Mouse (Mus musculus) kidney, postnatal 0 days (tissue): ENCODE results near the gene Pde6h. TPM values are rescaled to one million over a fixed set of nuclear protein-coding genes. Genes with fewer than 3 reads are reported as not detected.

Experiments used
- ATAC-seq: fragments of 200-750 bp; cut with Nextera tagmentation; replicated peaks from 2 replicates; pipeline ENCODE4 v1.8.0; 2017; ENCODE audit warnings: low read depth, moderate number of reproducible peaks, moderate TSS enrichment, moderate library complexity; ENCODE audit not compliant: low FRiP score
- DNase-seq: peaks from one replicate; pipeline ENCODE4 v3.0.0-alpha.2; 2016; ENCODE audit warnings: low spot score
- H3K27ac ChIP-seq: fragments of 300-500 bp; sonication (generic); 2 replicates; pipeline ENCODE4 v1.5.1; 2014; ENCODE audit warnings: mild to moderate bottlenecking
- H3K27me3 ChIP-seq: fragments of 300-500 bp; sonication (generic); 2 replicates; pipeline ENCODE4 v1.6.1; 2014; ENCODE audit warnings: low read length, mixed read lengths; ENCODE audit not compliant: insufficient read depth
- H3K36me3 ChIP-seq: fragments of 300-500 bp; sonication (generic); 2 replicates; pipeline ENCODE4 v1.6.1; 2014; ENCODE audit warnings: low read length, mixed read lengths; ENCODE audit not compliant: insufficient read depth
- H3K4me1 ChIP-seq: fragments of 300-500 bp; sonication (generic); replicated peaks from 2 replicates; pipeline ENCODE4 v1.6.1; 2014; ENCODE audit warnings: antibody characterized with exemption, low read length, mixed read lengths; ENCODE audit not compliant: insufficient read depth
- H3K4me2 ChIP-seq: fragments of 300-500 bp; sonication (generic); 2 replicates; pipeline ENCODE4 v1.6.1; 2014; ENCODE audit warnings: mild to moderate bottlenecking, low read length, moderate library complexity, mixed read lengths
- H3K4me3 ChIP-seq: fragments of 300-500 bp; sonication (generic); replicated peaks from 2 replicates; pipeline ENCODE4 v1.5.1; 2014; ENCODE audit warnings: low read depth, low read length
- H3K9ac ChIP-seq: fragments of 300-500 bp; sonication (generic); 2 replicates; pipeline ENCODE4 v1.6.1; 2014; ENCODE audit warnings: low read depth, low read length
- H3K9me3 ChIP-seq: fragments of 300-500 bp; sonication (generic); replicated peaks from 2 replicates; pipeline ENCODE4 v1.6.1; 2016; ENCODE audit warnings: low read length, inconsistent platforms, mixed read lengths
- CTCF ChIP-seq: IDR thresholded peaks from 2 replicates; pipeline ENCODE4 v1.5.1; 2016; ENCODE audit warnings: antibody characterized with exemption, low read depth, mild to moderate bottlenecking, moderate library complexity
- WGBS: fragments of 180-500 bp; shearing (Covaris S2); extraction: QIAGEN DNeasy Blood & Tissue Kit; methylation state at CpG from one replicate; pipeline ENCODE4 v1.1.7; 2014; 5-methylcytosine and 5-hydroxymethylcytosine counted together
- polyA plus RNA-seq: library from polyadenylated mRNA; unstranded; fragments of >200 nt; fragmentation: Nextera tagmentation; extraction: Ambion mirVana; gene quantifications from 2 replicates; pipeline ENCODE4 v1.2.1, GENCODE M21; 2015

Gene Pde6h
- polyA plus RNA-seq, 1 experiment from 2014 or later = 0.67 TPM

DNA sequence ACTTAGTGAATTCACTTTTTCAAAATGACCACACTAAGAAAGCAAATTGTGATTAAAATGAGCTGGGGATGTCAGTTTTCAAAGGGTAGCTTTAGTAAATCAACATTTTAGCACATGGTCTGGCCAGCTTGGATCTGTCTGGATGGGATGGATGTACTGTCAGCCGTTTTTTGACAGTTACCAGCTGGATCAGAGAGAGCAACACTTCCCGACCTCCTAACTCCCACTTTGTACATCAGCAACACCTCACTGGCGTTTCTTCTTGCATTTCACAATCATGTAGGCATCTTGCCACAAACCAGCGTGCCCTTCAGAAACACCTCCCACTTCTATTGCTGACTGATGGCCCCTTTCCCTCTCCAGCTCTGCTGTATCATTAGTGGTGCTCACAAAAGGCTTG lies 25.4 kb upstream of the Pde6h start:
- no peaks in the 10 kb centered on the region for H3K27me3 ChIP-seq
- H3K4me1 ChIP-seq = peaks cover 3% of the 10 kb centered on the region
- H3K36me3 ChIP-seq = no peaks in the 10 kb centered on the region
- H3K4me2 ChIP-seq = no peak overlapping the region
- DNase-seq (peak; percentile 75), ATAC-seq (peak; percentile 50)
- H3K9ac ChIP-seq = no peak overlapping the region
- TF ChIP-seq CTCF = no peak
- H3K9me3 ChIP-seq = no peaks in the 10 kb centered on the region
- no peak overlapping the region for H3K4me3 ChIP-seq
- WGBS = 18% methylated on average over 4 of the region's 4 CpGs
- H3K27ac ChIP-seq = peak overlapping the region; percentile 52

DNA sequence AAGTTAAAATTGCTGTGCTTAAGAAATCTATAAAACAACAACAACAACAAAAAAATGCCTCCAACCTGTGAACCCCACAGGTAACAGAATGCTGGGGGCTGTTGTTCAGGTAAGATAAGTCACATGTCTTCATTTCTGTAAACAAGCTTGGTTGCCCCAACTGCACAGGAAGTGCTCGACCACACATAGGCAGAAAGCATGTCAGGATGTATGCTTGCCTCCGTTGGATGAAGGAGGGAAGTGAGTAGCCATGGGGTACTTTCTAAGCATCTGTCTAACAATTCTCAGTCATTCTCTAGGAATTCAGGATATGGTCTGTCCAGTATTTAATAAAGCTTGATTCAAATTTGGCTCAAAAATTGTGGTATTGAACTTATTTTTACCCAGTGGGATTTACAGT lies 24.7 kb upstream of the Pde6h start:
- 47% methylated on average over 2 of the region's 2 CpGs for WGBS
- Histone ChIP-seq H3K27me3 (no peaks in the 10 kb centered on the region), H3K9ac (no peak overlapping the region), H3K27ac (peak overlapping the region; percentile 52; the same call in 1 of the 2 replicates), H3K4me1 (peaks cover 3% of the 10 kb centered on the region), H3K9me3 (no peaks in the 10 kb centered on the region), H3K4me3 (no peak overlapping the region), H3K36me3 (no peaks in the 10 kb centered on the region), H3K4me2 (no peak overlapping the region)
- DNase-seq (no peak), ATAC-seq (no peak)
- no peak for TF ChIP-seq CTCF

DNA sequence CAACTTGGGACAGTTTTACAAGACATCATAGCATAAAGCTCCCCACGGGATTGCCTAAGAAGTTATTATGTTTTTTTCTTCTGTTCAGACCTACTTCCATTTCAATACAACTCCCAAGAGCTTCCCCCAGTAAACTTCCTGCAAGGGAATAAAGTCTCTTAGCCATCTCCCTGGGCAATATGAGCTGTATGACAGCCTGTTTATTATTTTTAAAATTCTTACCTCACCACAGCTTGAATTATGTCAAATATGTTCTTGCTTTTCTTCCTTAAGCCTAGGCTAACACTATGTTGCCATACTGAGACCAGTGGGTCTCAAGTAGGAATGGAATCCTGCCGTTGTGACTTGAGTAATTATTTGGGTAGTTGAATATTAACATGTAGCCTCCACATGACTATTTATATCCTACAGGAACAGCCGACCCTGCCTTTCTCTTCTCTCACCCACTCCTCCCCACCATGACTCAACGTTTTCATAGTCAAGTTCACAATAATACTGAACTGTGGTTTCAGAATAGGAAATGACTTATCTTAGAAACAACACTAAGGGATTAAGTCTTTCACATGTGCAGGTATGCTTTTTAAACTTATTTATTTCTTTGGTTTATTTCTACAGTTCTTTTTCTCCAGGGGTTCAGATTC lies 23.1 kb upstream of the Pde6h start:
- H3K4me1 ChIP-seq = no peaks in the 10 kb centered on the region; the same call in 1 of the 2 replicates
- H3K27me3 ChIP-seq = no peaks in the 10 kb centered on the region
- no peak; the same call in 1 of the 2 replicates for ATAC-seq
- 38% methylated on average over 4 of the region's 4 CpGs for WGBS
- no peak overlapping the region for H3K27ac ChIP-seq
- no peak overlapping the region for H3K4me2 ChIP-seq
- no peaks in the 10 kb centered on the region for H3K36me3 ChIP-seq
- no peak for DNase-seq
- TF ChIP-seq CTCF = no peak
- H3K4me3 ChIP-seq = no peak overlapping the region
- no peak overlapping the region for H3K9ac ChIP-seq
- H3K9me3 ChIP-seq = no peaks in the 10 kb centered on the region

DNA sequence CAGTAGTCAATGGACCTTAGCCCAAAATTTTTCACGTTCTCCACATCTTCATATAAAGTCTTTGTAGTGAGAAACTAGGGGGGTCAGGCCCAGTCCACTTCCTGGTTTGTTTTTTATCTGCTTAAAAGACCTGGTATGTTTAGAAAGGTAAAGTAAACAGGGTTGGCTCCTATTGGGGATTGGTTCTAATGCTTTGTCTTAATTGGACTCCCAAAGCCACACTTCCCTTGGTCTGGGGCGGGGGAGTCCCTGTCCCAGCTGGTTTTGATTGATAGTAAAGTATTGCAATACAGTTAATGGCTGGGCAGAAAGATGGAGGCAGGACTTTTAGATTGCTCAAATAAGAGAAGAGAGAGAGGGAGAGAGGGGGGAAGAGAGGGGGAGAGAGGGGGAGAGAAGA lies 22.6 kb upstream of the Pde6h start:
- DNase-seq (no peak), ATAC-seq (no peak)
- H3K4me2 ChIP-seq = no peak overlapping the region
- H3K27me3 ChIP-seq = no peaks in the 10 kb centered on the region
- H3K9ac ChIP-seq = no peak overlapping the region
- TF ChIP-seq CTCF = no peak
- 66% methylated on average over 2 of the region's 2 CpGs for WGBS
- no peaks in the 10 kb centered on the region for H3K36me3 ChIP-seq
- no peaks in the 10 kb centered on the region for H3K9me3 ChIP-seq
- no peaks in the 10 kb centered on the region; the same call in 1 of the 2 replicates for H3K4me1 ChIP-seq
- H3K27ac ChIP-seq = 0 out of 2 replicates have a peak overlapping the region, but pooled peaks have one; percentile 25
- H3K4me3 ChIP-seq = no peak overlapping the region

DNA sequence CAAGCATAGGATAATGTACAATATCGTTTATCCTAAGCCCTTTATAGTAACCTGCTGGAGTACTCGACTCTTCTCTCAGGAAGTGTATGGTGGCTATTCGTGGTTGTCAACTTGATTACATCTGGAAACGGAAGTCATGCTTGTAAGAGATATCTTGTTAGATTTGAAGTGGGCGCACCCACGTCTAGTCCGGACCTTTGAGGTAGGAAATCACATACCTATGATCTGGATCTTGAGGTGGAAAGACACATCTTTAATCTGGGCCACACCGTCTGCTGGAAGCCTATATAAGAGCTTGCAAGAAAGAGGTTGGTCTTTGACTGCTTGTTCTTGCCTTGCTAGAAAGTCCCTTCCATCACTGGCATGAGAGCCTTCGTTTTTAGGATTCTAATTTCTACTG lies 21.1 kb upstream of the Pde6h start:
- H3K9ac ChIP-seq = no peak overlapping the region
- DNase-seq (no peak), ATAC-seq (no peak)
- no peaks in the 10 kb centered on the region; the same call in 1 of the 2 replicates for H3K4me1 ChIP-seq
- no peaks in the 10 kb centered on the region for H3K9me3 ChIP-seq
- H3K27ac ChIP-seq = no peak overlapping the region
- H3K4me3 ChIP-seq = no peak overlapping the region
- no peak for TF ChIP-seq CTCF
- H3K4me2 ChIP-seq = no peak overlapping the region
- H3K27me3 ChIP-seq = no peaks in the 10 kb centered on the region
- H3K36me3 ChIP-seq = no peaks in the 10 kb centered on the region
- WGBS = 89% methylated on average over 9 of the region's 9 CpGs

DNA sequence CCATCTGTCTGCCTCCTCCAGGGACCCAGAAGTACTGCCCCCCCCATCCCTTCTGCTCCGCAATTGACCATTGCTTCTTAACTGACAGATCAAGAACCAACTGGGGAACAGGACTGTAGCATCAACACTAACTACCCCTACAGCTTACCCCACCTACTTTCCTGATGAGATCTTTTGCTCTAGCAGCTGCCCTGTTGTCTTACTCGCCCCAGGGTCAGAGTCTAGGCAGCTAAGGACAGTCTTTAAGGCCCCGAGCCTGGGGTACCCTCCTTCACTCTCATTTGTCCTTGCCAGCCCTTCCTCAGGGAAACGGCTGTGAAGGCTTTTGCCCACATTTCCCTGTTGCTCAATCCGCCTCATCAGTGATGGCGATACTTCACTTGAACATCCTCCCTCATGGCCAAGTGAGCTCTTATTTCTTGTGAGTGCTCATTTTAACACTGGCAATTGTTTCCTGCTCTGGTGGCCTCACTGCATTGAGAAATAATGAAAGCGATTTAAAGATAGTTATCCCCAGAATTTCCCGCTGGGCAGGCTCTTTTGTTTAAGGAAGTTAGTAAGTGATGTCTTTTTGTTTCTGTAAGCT lies 19.7 kb upstream of the Pde6h start:
- Histone ChIP-seq H3K27ac (no peak overlapping the region), H3K9me3 (no peaks in the 10 kb centered on the region), H3K36me3 (no peaks in the 10 kb centered on the region), H3K4me1 (no peaks in the 10 kb centered on the region), H3K4me2 (no peak overlapping the region), H3K9ac (no peak overlapping the region), H3K4me3 (no peak overlapping the region), H3K27me3 (no peaks in the 10 kb centered on the region)
- ATAC-seq (no peak), DNase-seq (no peak)
- WGBS = 64% methylated on average over 8 of the region's 8 CpGs
- TF ChIP-seq CTCF = no peak
